Mouse (Mus musculus): ENCODE results near the gene Lactb.

GRCm38 (mm10) chr9:66971116-66971515 is 4.2 kb downstream of the Lactb start:
- TF ChIP-seq GATA1 (IDR thresholded peaks at IDR 0.05; ENCODE audit: borderline replicate concordance, low read length) (no peak), FLI1 (IDR thresholded peaks at IDR 0.05; ENCODE audit: low read length) (no peak)
